Mouse (Mus musculus) urinary bladder, adult 18-20 months (tissue): ENCODE results near the gene Pitx1.

Experiments
- DNase-seq, 2 experiments: peaks; one replicate each; pipeline ENCODE4 v3.0.0; 2022; ENCODE audit warnings: low spot score in 2 of 2, mixed read lengths in 2 of 2

The Pitx1 gene

GRCm38 (mm10) chr13:55784268-55784667 is 51.7 kb downstream of the Pitx1 start, which contains the start of gene Catsper3:
Gene Catsper3 (plus strand): TSS chr13:55784568.
- DNase-seq: no peak

- DNase-seq: no peak
Observed at GRCm38 (mm10) chr13:55775056-55775455, 60.9 kb downstream of the Pitx1 start.
